Comparison of ENCODE assay signal across 12 mouse cellular contexts in the genomic region with DNA sequence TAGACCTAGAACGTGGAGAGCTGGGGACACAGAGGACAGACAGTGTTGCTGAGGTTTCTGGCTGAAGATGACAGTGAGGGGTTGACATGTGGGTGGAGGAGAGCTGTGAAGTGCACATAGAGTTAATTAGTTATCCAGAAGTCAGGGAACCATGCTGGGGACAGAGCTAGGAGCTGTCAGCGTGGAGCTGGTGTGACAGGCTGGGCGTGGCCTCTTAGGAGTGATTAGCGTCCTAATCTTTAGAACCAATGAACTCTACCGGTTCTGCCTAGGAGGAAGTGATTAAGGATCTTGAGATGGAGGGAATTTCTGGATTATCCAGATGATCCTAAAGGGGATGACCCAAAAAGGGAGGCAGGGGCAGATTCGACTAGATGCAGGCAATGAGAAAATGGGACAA. TPM values are rescaled to one million over a fixed set of nuclear protein-coding genes. Genes with fewer than 3 reads are reported as not detected.
DNase-seq lines count a peak whose midpoint lies in the region; ATAC-seq and TF ChIP-seq lines count a peak whose summit lies in the region.
"Had no signal": no experiment of that assay in that cellular context is flagged by ENCODE, and none has a peak within 500 bp of the region (broad histone marks: within the 10 kb centered on the region; RNA-seq: fewer than 3 reads in every experiment).

No protein-coding gene starts in this region.

- DNase-seq in heart, adult 8-10 months (ENCODE audit: low spot score): no peak
- no peak for DNase-seq in spleen, adult 2 months (ENCODE audit: low read depth in 1 of 2, low spot score in 2 of 2)
- no peak for DNase-seq in spleen, adult 12 weeks (ENCODE audit: low spot score)
- DNase-seq in retina, embryonic 14.5 days (ENCODE audit: low spot score): peak; percentile 20
- no peak for DNase-seq in cerebellum, adult 9-10 months
- no peak for DNase-seq in layer of hippocampus, adult 8-10 months (ENCODE audit: low spot score in 2 of 2)
- DNase-seq: cerebellum, adult 8-10 months; layer of hippocampus, postnatal 36 days had no signal

- H3K4me1 ChIP-seq in heart, embryonic 13.5 days: peaks cover 26% of the 10 kb centered on the region
- H3K4me1 ChIP-seq in spleen, adult 2 months (ENCODE audit: control insufficient read depth, insufficient read depth, insufficient read length): peaks cover 20% of the 10 kb centered on the region; the same call in 1 of the 2 replicates
- peaks cover 13% of the 10 kb centered on the region for H3K4me1 ChIP-seq in limb, embryonic 12.5 days (replicated peaks)

- peak overlapping the region; percentile 33 for H3K4me2 ChIP-seq in heart, embryonic 13.5 days
- H3K4me2 ChIP-seq in limb, embryonic 12.5 days: no peak overlapping the region
- H3K4me2 ChIP-seq: embryonic facial prominence, embryonic 12.5 days; hindbrain, embryonic 13.5 days had no signal

- H3K27me3 ChIP-seq in heart, embryonic 13.5 days (replicated peaks): no peaks in the 10 kb centered on the region
- H3K27me3 ChIP-seq in spleen, adult 2 months (ENCODE audit: control insufficient read depth, insufficient read depth, low read length): no peaks in the 10 kb centered on the region
- no peaks in the 10 kb centered on the region for H3K27me3 ChIP-seq in limb, embryonic 12.5 days
- H3K27me3 ChIP-seq: embryonic facial prominence, embryonic 12.5 days; hindbrain, embryonic 13.5 days had no signal

- H3K4me3 ChIP-seq in heart, embryonic 13.5 days: no peak overlapping the region
- no peak overlapping the region for H3K4me3 ChIP-seq in spleen, adult 2 months (ENCODE audit: extremely low read depth, insufficient read depth, insufficient read length)
- H3K4me3 ChIP-seq in limb, embryonic 12.5 days (replicated peaks): no peak overlapping the region
- H3K4me3 ChIP-seq: embryonic facial prominence, embryonic 12.5 days; hindbrain, embryonic 13.5 days had no signal

- no peak for TF ChIP-seq POLR2A in spleen, adult 2 months (IDR thresholded peaks at IDR 0.05; ENCODE audit: low read depth, low read length)

- no peak for ATAC-seq in heart, embryonic 13.5 days (ENCODE audit: extremely low read depth, insufficient number of reproducible peaks, low FRiP score, low TSS enrichment)
- no peak for ATAC-seq in limb, embryonic 12.5 days (ENCODE audit: insufficient number of reproducible peaks, insufficient read depth, low FRiP score, low TSS enrichment, low read depth)

- H3K9ac ChIP-seq in heart, embryonic 13.5 days: no peak overlapping the region
- H3K9ac ChIP-seq in limb, embryonic 12.5 days (replicated peaks): no peak overlapping the region
- H3K9ac ChIP-seq: embryonic facial prominence, embryonic 12.5 days; hindbrain, embryonic 13.5 days had no signal

- WGBS in heart, embryonic 13.5 days: 29% methylated on average over 6 of the region's 6 CpGs
- 67% methylated on average over 6 of the region's 6 CpGs for WGBS in spleen, adult 2 months
- WGBS in limb, embryonic 12.5 days: 65% methylated on average over 6 of the region's 6 CpGs

- peak overlapping the region; percentile 75 for H3K27ac ChIP-seq in heart, embryonic 13.5 days (replicated peaks)
- peak overlapping the region; percentile 39 for H3K27ac ChIP-seq in spleen, adult 2 months (ENCODE audit: insufficient read depth, low read length)
- H3K27ac ChIP-seq in limb, embryonic 12.5 days: 0 out of 2 replicates have a peak overlapping the region, but pooled peaks have one; percentile 31
- H3K27ac ChIP-seq: hindbrain, embryonic 13.5 days had no signal

- TF ChIP-seq CTCF in spleen, adult 2 months (IDR thresholded peaks at IDR 0.05; ENCODE audit: extremely low read depth, insufficient read depth, insufficient read length, insufficient replicate concordance): no peak

- no peaks in the 10 kb centered on the region for H3K9me3 ChIP-seq in heart, embryonic 13.5 days
- H3K9me3 ChIP-seq in limb, embryonic 12.5 days: peaks cover 4% of the 10 kb centered on the region; the same call in 1 of the 2 replicates
- H3K9me3 ChIP-seq: embryonic facial prominence, embryonic 12.5 days had no signal

- no peaks in the 10 kb centered on the region for H3K36me3 ChIP-seq in heart, embryonic 13.5 days
- no peaks in the 10 kb centered on the region for H3K36me3 ChIP-seq in spleen, adult 2 months (ENCODE audit: control insufficient read depth, insufficient read depth, low read length)
- no peaks in the 10 kb centered on the region for H3K36me3 ChIP-seq in limb, embryonic 12.5 days
- H3K36me3 ChIP-seq: embryonic facial prominence, embryonic 12.5 days had no signal

RNA-seq across cellular contexts. Expression of a gene that starts 42.4 kb away (rescaled TPM):
- polyA plus RNA-seq in heart, embryonic 13.5 days (2015; fragmentation: Nextera tagmentation; extraction: Ambion mirVana): 4.1 and 4.5 TPM in 2 replicates
- 1 to 10 TPM in 2 of 4 experiments, under 1 TPM in 2; 0.79 to 2.2 (median 1.1) TPM for total RNA-seq in heart, adult 8-10 months (2022)
- polyA plus RNA-seq in spleen, adult 2 months (2012; rRNA removed): 15.2 and 16.0 TPM in 2 replicates
- polyA plus RNA-seq in limb, embryonic 12.5 days (2016; fragmentation: Nextera tagmentation; extraction: Ambion mirVana): 12.5 and 16.0 TPM in 2 replicates
- 10 to 100 TPM; 25.3 to 35.0 (median 33.1) TPM for total RNA-seq in layer of hippocampus, adult 8-10 months (2022)
